ENCODE assay signal across 19 mouse cellular contexts in the genomic region with DNA sequence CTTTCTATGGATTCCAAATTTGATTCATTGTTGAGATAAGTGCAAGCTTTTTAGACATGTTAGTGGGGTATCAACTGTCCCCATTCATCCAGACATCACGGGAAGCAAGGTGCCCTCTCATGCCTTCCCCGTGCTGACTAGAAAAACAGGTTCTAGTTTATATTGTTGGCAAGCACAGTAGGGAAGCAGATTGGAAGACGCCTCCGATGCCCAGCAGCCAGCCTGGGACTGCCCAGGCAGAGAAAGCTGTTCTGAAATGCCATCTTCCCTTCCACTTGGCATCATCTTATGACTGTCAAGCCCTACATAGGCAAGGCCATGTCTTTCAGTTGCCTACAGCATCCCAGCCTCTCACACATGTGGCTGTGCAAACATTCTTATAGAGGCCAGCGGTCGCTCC.
"Had no signal": no experiment of that assay in that cellular context is flagged by ENCODE, and none has a peak within 500 bp of the region (broad histone marks: within the 10 kb centered on the region; RNA-seq: fewer than 3 reads in every experiment).

No protein-coding gene starts in this region.

- H3K9me3 ChIP-seq: limb, embryonic 12.5 days; limb, embryonic 15.5 days; lung, embryonic 15.5 days; megakaryocyte, embryonic 14.5 days; midbrain, embryonic 10.5 days; midbrain, embryonic 13.5 days; stomach, embryonic 15.5 days had no signal

- H3K4me1 ChIP-seq: limb, embryonic 12.5 days had no signal

- H3K4me2 ChIP-seq: limb, embryonic 12.5 days; limb, embryonic 15.5 days; lung, embryonic 15.5 days; midbrain, embryonic 13.5 days; stomach, embryonic 15.5 days had no signal

- H3K4me3 ChIP-seq: layer of hippocampus, adult 2 months; limb, embryonic 12.5 days; limb, embryonic 15.5 days; lung, embryonic 15.5 days; megakaryocyte, embryonic 14.5 days; midbrain, embryonic 10.5 days; midbrain, embryonic 13.5 days; myocyte; stomach, embryonic 15.5 days had no signal

- DNase-seq: kidney, adult 18-20 months; kidney, postnatal 25 days; left cerebral cortex, postnatal 4 days; lung, adult 18-20 months; lung, postnatal 10 days; lung, postnatal 36 days; thymus, postnatal 4 days had no signal

- ATAC-seq: intestine, embryonic 16.5 days; midbrain, embryonic 13.5 days; midbrain, embryonic 16.5 days had no signal

- H3K9ac ChIP-seq: limb, embryonic 12.5 days; limb, embryonic 15.5 days; lung, embryonic 15.5 days; midbrain, embryonic 13.5 days; stomach, embryonic 15.5 days had no signal

- H3K36me3 ChIP-seq: limb, embryonic 12.5 days; limb, embryonic 15.5 days; lung, embryonic 15.5 days; midbrain, embryonic 10.5 days; midbrain, embryonic 13.5 days; stomach, embryonic 15.5 days had no signal

- H3K27ac ChIP-seq: kidney, postnatal 0 days; layer of hippocampus, adult 2 months; limb, embryonic 12.5 days; limb, embryonic 15.5 days; lung, embryonic 15.5 days; midbrain, embryonic 10.5 days; midbrain, embryonic 13.5 days; stomach, embryonic 15.5 days had no signal

- H3K27me3 ChIP-seq: limb, embryonic 12.5 days; limb, embryonic 15.5 days; lung, embryonic 15.5 days; midbrain, embryonic 13.5 days; stomach, embryonic 15.5 days had no signal
